Mouse (Mus musculus) CH12.LX (cell line): Measurements from ENCODE around the gene Tmem108. TPM values are rescaled to one million over a fixed set of nuclear protein-coding genes. Genes with fewer than 3 reads are reported as not detected.

Experiments used
- DNase-seq: peaks from one replicate; pipeline ENCODE4 v3.0.0-alpha.2; 2013; ENCODE audit errors: extremely low read depth
- H3K27ac ChIP-seq: 2 replicates; pipeline ENCODE4 v1.5.1; 2012; ENCODE audit warnings: low read depth, mild to moderate bottlenecking, control low read depth, moderate library complexity; ENCODE audit not compliant: insufficient read depth
- H3K27me3 ChIP-seq: replicated peaks from 2 replicates; pipeline ENCODE3; 2012; ENCODE audit warnings: inconsistent platforms
- H3K36me3 ChIP-seq, 2 experiments: replicated peaks in 1 of 2; 2 replicates each; pipeline versions ENCODE3 to v1.6.1; 2012; ENCODE audit warnings: inconsistent platforms in 1 of 2, low read length in 1 of 2, mild to moderate bottlenecking in 1 of 2, mixed read lengths in 1 of 2, moderate library complexity in 1 of 2; ENCODE audit not compliant: control insufficient read depth in 1 of 2, insufficient read depth in 1 of 2
- H3K4me1 ChIP-seq, 2 experiments: 2 replicates each; pipeline ENCODE4 v1.6.1; 2012; ENCODE audit warnings: inconsistent platforms in 1 of 2, moderate library complexity in 1 of 2; ENCODE audit not compliant: insufficient read depth in 2 of 2, control insufficient read depth in 1 of 2
- H3K4me2 ChIP-seq: 2 replicates; pipeline ENCODE4 v1.6.1; 2012; ENCODE audit warnings: low read depth, mild to moderate bottlenecking, control low read depth; ENCODE audit not compliant: poor library complexity, insufficient read depth, severe bottlenecking
- H3K4me3 ChIP-seq, 3 experiments: fragments of 150-350 bp in 1 of 3; sonication (generic) in 1 of 3; replicated peaks in 1 of 3; 2 replicates each; pipeline versions ENCODE3 to v1.5.1; 2011 to 2012; ENCODE audit warnings: low read depth in 2 of 3, low read length in 2 of 3, mild to moderate bottlenecking in 2 of 3, moderate library complexity in 2 of 3, control low read depth in 1 of 3, improper control_type of control experiment in 1 of 3, inconsistent platforms in 1 of 3, mixed read lengths in 1 of 3; ENCODE audit not compliant: poor library complexity in 1 of 3
- H3K79me2 ChIP-seq: replicated peaks from 2 replicates; pipeline ENCODE4 v1.6.1; 2012; ENCODE audit warnings: mild to moderate bottlenecking, moderate library complexity; ENCODE audit not compliant: control insufficient read depth, poor library complexity, insufficient read depth, severe bottlenecking; ENCODE audit errors: extremely low read depth
- H3K9ac ChIP-seq: 2 replicates; pipeline ENCODE4 v1.6.1; 2012; ENCODE audit warnings: low read depth, mild to moderate bottlenecking, control low read depth, moderate library complexity; ENCODE audit not compliant: insufficient read depth
- H3K9me3 ChIP-seq: replicated peaks from 2 replicates; pipeline ENCODE3; 2012; ENCODE audit warnings: low read length, inconsistent platforms, mixed read lengths
- BHLHE40 ChIP-seq: IDR thresholded peaks from 2 replicates; pipeline ENCODE4 v1.6.1; 2011; ENCODE audit warnings: mild to moderate bottlenecking, low read depth, low read length, improper control_type of control experiment
- CHD2 ChIP-seq: IDR thresholded peaks from 2 replicates; pipeline ENCODE4 v1.6.1; 2011; ENCODE audit warnings: low read length, improper control_type of control experiment
- CTCF ChIP-seq, 2 experiments: IDR thresholded peaks in 1 of 2; conservative IDR thresholded peaks in 1 of 2; 2 replicates each; pipeline ENCODE4 v1.5.1; 2011 to 2012; ENCODE audit warnings: low read depth in 2 of 2, low read length in 2 of 2, improper control_type of control experiment in 1 of 2, inconsistent platforms in 1 of 2, mild to moderate bottlenecking in 1 of 2, moderate library complexity in 1 of 2
- EP300 ChIP-seq: IDR thresholded peaks from 2 replicates; pipeline ENCODE4 v1.6.1; 2011; ENCODE audit warnings: low read length, improper control_type of control experiment
- GABPA ChIP-seq: IDR thresholded peaks from 2 replicates; pipeline ENCODE4 v1.6.1; 2012; ENCODE audit warnings: low read depth, low read length, improper control_type of control experiment, inconsistent platforms; ENCODE audit not compliant: insufficient replicate concordance
- JUND ChIP-seq: conservative IDR thresholded peaks from 2 replicates; pipeline ENCODE4 v1.6.1; 2011; ENCODE audit warnings: low read depth, low read length, improper control_type of control experiment
- MAFK ChIP-seq: IDR thresholded peaks from 2 replicates; pipeline ENCODE4 v1.6.1; 2011; ENCODE audit warnings: low read length, improper control_type of control experiment; ENCODE audit not compliant: insufficient replicate concordance
- MAX ChIP-seq: IDR thresholded peaks from 2 replicates; pipeline ENCODE4 v1.6.1; 2011; ENCODE audit warnings: low read length, improper control_type of control experiment
- MYC ChIP-seq: IDR thresholded peaks from 2 replicates; pipeline ENCODE4 v1.6.1; 2011; ENCODE audit warnings: low read depth, mild to moderate bottlenecking, improper control_type of control experiment, low read length
- NELFE ChIP-seq: IDR thresholded peaks from 2 replicates; pipeline ENCODE4 v1.6.1; 2011; ENCODE audit warnings: low read depth, low read length, improper control_type of control experiment
- NRF1 ChIP-seq: IDR thresholded peaks from 2 replicates; pipeline ENCODE4 v1.6.1; 2014; ENCODE audit warnings: low read depth, mild to moderate bottlenecking, inconsistent platforms, low read length, improper control_type of control experiment, moderate library complexity
- RAD21 ChIP-seq: IDR thresholded peaks from 2 replicates; pipeline ENCODE4 v1.6.1; 2011; ENCODE audit warnings: low read depth, mild to moderate bottlenecking, low read length, improper control_type of control experiment, moderate library complexity
- SMC3 ChIP-seq: IDR thresholded peaks from 2 replicates; pipeline ENCODE4 v1.6.1; 2011; ENCODE audit warnings: low read depth, low read length, improper control_type of control experiment
- TBP ChIP-seq: conservative IDR thresholded peaks from 2 replicates; pipeline ENCODE4 v1.6.1; 2011; ENCODE audit warnings: low read depth, low read length, improper control_type of control experiment
- TCF12 ChIP-seq: IDR thresholded peaks from 2 replicates; pipeline ENCODE4 v1.6.1; 2014; ENCODE audit warnings: low read depth, mild to moderate bottlenecking, inconsistent platforms, low read length, improper control_type of control experiment
- USF2 ChIP-seq: conservative IDR thresholded peaks from 2 replicates; pipeline ENCODE4 v1.6.1; 2011; ENCODE audit warnings: low read depth, low read length, improper control_type of control experiment
- ZC3H11A ChIP-seq: IDR thresholded peaks from 2 replicates; pipeline ENCODE4 v1.6.1; 2012; ENCODE audit warnings: low read depth, mild to moderate bottlenecking, inconsistent platforms, low read length, improper control_type of control experiment
- dilution Hi-C: fragments of 300-500 bp; cut with MboI; formaldehyde crosslinking; loops from 2 replicates; pipeline ENCODE4 v1.14.3; 2020; ENCODE audit warnings: low sequenced_read_pairs; ENCODE audit not compliant: extremely low pct_unique_long_range_greater_than_20kb, extremely low pct_ligation_motif_present
- in situ Hi-C: fragments of 300-500 bp; cut with MboI; formaldehyde crosslinking; loops from 3 replicates; pipeline ENCODE4 v1.14.3; 2019; ENCODE audit warnings: low sequenced_read_pairs, low pct_ligation_motif_present, low pct_unique_long_range_greater_than_20kb, mixed read lengths
- polyA plus RNA-seq: library from polyadenylated mRNA; unstranded; fragments of >175 nt; gene quantifications from 2 replicates; pipeline ENCODE4 v1.2.1, GENCODE M21; 2012; ENCODE audit warnings: low read depth; ENCODE audit not compliant: insufficient read length
- total RNA-seq, 2 experiments: library from RNA; depleted of rRNA; stranded (reverse); fragments of 300-350 nt in 1 of 2; fragments of >200 nt in 1 of 2; gene quantifications; 2 replicates each; pipeline ENCODE4 v1.2.3; 2012 to 2014

The Tmem108 gene
- total and polyA plus RNA-seq, 3 experiments: 0.04 to 0.13 (median 0.07) TPM

DNA sequence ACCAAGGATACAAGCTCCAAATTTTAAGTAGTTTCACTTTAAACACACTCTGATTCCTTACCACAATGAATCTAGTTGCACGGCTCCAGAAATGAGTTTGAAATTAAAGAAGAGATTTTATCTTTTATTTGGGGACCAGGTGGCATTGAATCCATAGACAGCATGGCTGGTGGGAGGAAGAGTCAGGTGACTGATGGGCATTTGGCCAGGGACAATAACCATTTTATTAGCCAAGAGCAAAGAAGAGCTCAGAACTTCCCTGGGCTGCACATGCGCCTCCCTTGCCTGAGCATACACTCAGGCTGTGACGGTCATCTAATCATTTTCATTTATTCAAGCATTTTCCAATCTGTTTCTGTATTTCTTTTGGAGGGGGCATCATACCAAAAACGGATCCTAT lies 135.5 kb downstream of the Tmem108 start:
- in situ Hi-C loops: loop anchor here (5.0 kb wide), 1 partner anchor 371 kb away; no protein-coding TSS in a partner anchor
- Histone ChIP-seq H3K9ac (no peak overlapping the region), H3K27ac (no peak overlapping the region), H3K4me1 (no peaks in the 10 kb centered on the region), H3K4me2 (no peak overlapping the region), H3K27me3 (peaks cover 14% of the 10 kb centered on the region), H3K4me3 (no peak overlapping the region), H3K79me2 (no peaks in the 10 kb centered on the region)
- DNase-seq: no peak
- TF ChIP-seq GABPA (no peak), TCF12 (no peak), NRF1 (no peak), CHD2 (no peak), USF2 (no peak), MAFK (no peak), EP300 (no peak), MAX (no peak), BHLHE40 (no peak), JUND (no peak), MYC (no peak), TBP (no peak)
- TF ChIP-seq, all 38 proteins: peak for 0
- Histone ChIP-seq H3K9me3 (no peaks in the 10 kb centered on the region), H3K36me3 (no peaks in the 10 kb centered on the region)
- dilution Hi-C loops: no loop called here

GRCm38 (mm10) chr9:103624649-103625048 lies 137.0 kb downstream of the Tmem108 start:
- no peak for TF ChIP-seq TBP
- TF ChIP-seq ZC3H11A: peak; percentile 71; the same call in 1 of the 2 replicates
- TF ChIP-seq RAD21: peak; percentile 93
- TF ChIP-seq SMC3: peak; percentile 94
- peak; percentile 86 to 96 for TF ChIP-seq CTCF (conservative IDR thresholded peaks at IDR 0.05 in 1 of 2, IDR thresholded peaks at IDR 0.05 in 1 of 2; ENCODE audit: low read depth in 2 of 2, low read length in 2 of 2)
- no peak; the same call in 1 of the 2 replicates for TF ChIP-seq NELFE
- no peaks in the 10 kb centered on the region for H3K4me1 ChIP-seq
- H3K9me3 ChIP-seq: no peaks in the 10 kb centered on the region
- dilution Hi-C loops (no loop called here), in situ Hi-C loops (loop anchor here (5.0 kb wide), 2 partner anchors 133 to 373 kb away; no protein-coding TSS in a partner anchor)
- H3K27ac ChIP-seq: no peak overlapping the region
- peak; percentile 81 for DNase-seq
- no peak overlapping the region for H3K9ac ChIP-seq
- no peak overlapping the region for H3K4me3 ChIP-seq
- peaks cover 13% of the 10 kb centered on the region for H3K27me3 ChIP-seq
- H3K36me3 ChIP-seq: no peaks in the 10 kb centered on the region
- H3K79me2 ChIP-seq: no peaks in the 10 kb centered on the region
- no peak overlapping the region for H3K4me2 ChIP-seq
